Mouse (Mus musculus) kidney, embryonic 14.5 days (tissue): ENCODE measurements around the gene Erich6b. TPM values are rescaled to one million over a fixed set of nuclear protein-coding genes. Genes with fewer than 3 reads are reported as not detected.

Source experiments
- ATAC-seq: fragments of 200-750 bp; cut with Nextera tagmentation; 2 replicates; pipeline ENCODE4 v1.8.0; 2017; ENCODE audit warnings: moderate number of reproducible peaks, mild to moderate bottlenecking, moderate TSS enrichment, moderate library complexity; ENCODE audit not compliant: low FRiP score, low TSS enrichment
- H3K27ac ChIP-seq: fragments of 300-500 bp; sonication (generic); 2 replicates; pipeline ENCODE4 v1.5.1; 2014; ENCODE audit warnings: low read depth, mild to moderate bottlenecking, low read length, moderate library complexity, mixed read lengths
- H3K27me3 ChIP-seq: fragments of 300-500 bp; sonication (generic); 2 replicates; pipeline ENCODE4 v1.6.1; 2014; ENCODE audit warnings: mild to moderate bottlenecking, low read length; ENCODE audit not compliant: control insufficient read depth, insufficient read depth
- H3K36me3 ChIP-seq: fragments of 300-500 bp; sonication (generic); 2 replicates; pipeline ENCODE4 v1.6.1; 2014; ENCODE audit warnings: low read length, mixed read lengths; ENCODE audit not compliant: control insufficient read depth, insufficient read depth
- H3K4me1 ChIP-seq: fragments of 300-500 bp; sonication (generic); 2 replicates; pipeline ENCODE4 v1.6.1; 2014; ENCODE audit warnings: low read length, mixed read lengths; ENCODE audit not compliant: control insufficient read depth, insufficient read depth
- H3K4me2 ChIP-seq: fragments of 300-500 bp; sonication (generic); replicated peaks from 2 replicates; pipeline ENCODE4 v1.6.1; 2014; ENCODE audit warnings: low read depth, mild to moderate bottlenecking, low read length
- H3K4me3 ChIP-seq: fragments of 300-500 bp; sonication (generic); 2 replicates; pipeline ENCODE4 v1.5.1; 2014; ENCODE audit warnings: mild to moderate bottlenecking, low read length
- H3K9ac ChIP-seq: fragments of 300-500 bp; sonication (generic); 2 replicates; pipeline ENCODE4 v1.6.1; 2014; ENCODE audit warnings: low read depth, mild to moderate bottlenecking, low read length, moderate library complexity
- H3K9me3 ChIP-seq: fragments of 300-500 bp; sonication (generic); 2 replicates; pipeline ENCODE4 v1.6.1; 2016; ENCODE audit warnings: low read length; ENCODE audit not compliant: control insufficient read depth
- WGBS: fragments of 180-500 bp; shearing (Covaris S2); extraction: QIAGEN DNeasy Blood & Tissue Kit; methylation state at CpG from one replicate; pipeline ENCODE4 v1.1.7; 2014; 5-methylcytosine and 5-hydroxymethylcytosine counted together
- polyA plus RNA-seq: library from polyadenylated mRNA; unstranded; fragments of >200 nt; fragmentation: Nextera tagmentation; extraction: Ambion mirVana; gene quantifications from 2 replicates; pipeline ENCODE4 v1.2.1, GENCODE M21; 2014

The Erich6b gene
- polyA plus RNA-seq, 1 experiment from 2014 or later = not detected

GRCm38 (mm10) chr14:75640846-75641245 lies 1.2 kb upstream of the Erich6b start:
- H3K4me3 ChIP-seq = no peak overlapping the region
- no peak overlapping the region for H3K4me2 ChIP-seq
- H3K9me3 ChIP-seq = no peaks in the 10 kb centered on the region
- H3K36me3 ChIP-seq = no peaks in the 10 kb centered on the region
- no peaks in the 10 kb centered on the region for H3K27me3 ChIP-seq
- H3K4me1 ChIP-seq = no peaks in the 10 kb centered on the region; the same call in 1 of the 2 replicates
- WGBS = 89% methylated on average over 2 of the region's 2 CpGs
- no peak for ATAC-seq
- no peak overlapping the region for H3K27ac ChIP-seq
- no peak overlapping the region for H3K9ac ChIP-seq

GRCm38 (mm10) chr14:75641369-75641768 lies 690 bp upstream of the Erich6b start:
- H3K27ac ChIP-seq = no peak overlapping the region
- no peaks in the 10 kb centered on the region for H3K9me3 ChIP-seq
- no peaks in the 10 kb centered on the region for H3K36me3 ChIP-seq
- H3K4me2 ChIP-seq = no peak overlapping the region
- H3K4me1 ChIP-seq = no peaks in the 10 kb centered on the region; the same call in 1 of the 2 replicates
- no peak for ATAC-seq
- H3K9ac ChIP-seq = no peak overlapping the region
- no peak overlapping the region for H3K4me3 ChIP-seq
- WGBS = 79% methylated on average over 6 of the region's 6 CpGs
- H3K27me3 ChIP-seq = no peaks in the 10 kb centered on the region

- Histone ChIP-seq H3K36me3 (no peaks in the 10 kb centered on the region), H3K4me1 (no peaks in the 10 kb centered on the region), H3K9me3 (no peaks in the 10 kb centered on the region), H3K27me3 (no peaks in the 10 kb centered on the region), H3K27ac (no peak overlapping the region), H3K9ac (no peak overlapping the region), H3K4me2 (no peak overlapping the region), H3K4me3 (no peak overlapping the region)
- ATAC-seq = no peak
- WGBS = 83% methylated on average over 7 of the region's 7 CpGs
Observed at GRCm38 (mm10) chr14:75645461-75645860, 3.4 kb downstream of the Erich6b start.

GRCm38 (mm10) chr14:75646060-75646459 lies 4.0 kb downstream of the Erich6b start:
- H3K27me3 ChIP-seq = no peaks in the 10 kb centered on the region
- peak; percentile 72; the same call in 1 of the 2 replicates for ATAC-seq
- no peak overlapping the region for H3K27ac ChIP-seq
- H3K9me3 ChIP-seq = no peaks in the 10 kb centered on the region
- H3K9ac ChIP-seq = no peak overlapping the region
- H3K4me1 ChIP-seq = no peaks in the 10 kb centered on the region
- WGBS = 37% methylated on average over 9 of the region's 9 CpGs
- H3K4me3 ChIP-seq = no peak overlapping the region
- H3K36me3 ChIP-seq = no peaks in the 10 kb centered on the region
- no peak overlapping the region for H3K4me2 ChIP-seq

GRCm38 (mm10) chr14:75646968-75647829 lies 5.1 kb downstream of the Erich6b start:
- 69% methylated on average over 20 of the region's 20 CpGs for WGBS
- Histone ChIP-seq H3K9ac (no peak overlapping the region), H3K27me3 (no peaks in the 10 kb centered on the region), H3K9me3 (no peaks in the 10 kb centered on the region), H3K4me1 (no peaks in the 10 kb centered on the region), H3K27ac (no peak overlapping the region), H3K4me3 (no peak overlapping the region), H3K36me3 (no peaks in the 10 kb centered on the region), H3K4me2 (no peak overlapping the region)
- ATAC-seq = no peak

GRCm38 (mm10) chr14:75660936-75661335 lies 18.9 kb downstream of the Erich6b start:
- Histone ChIP-seq H3K27me3 (no peaks in the 10 kb centered on the region), H3K36me3 (no peaks in the 10 kb centered on the region), H3K27ac (no peak overlapping the region), H3K4me1 (no peaks in the 10 kb centered on the region), H3K4me3 (no peak overlapping the region), H3K9me3 (no peaks in the 10 kb centered on the region), H3K4me2 (no peak overlapping the region), H3K9ac (no peak overlapping the region)
- WGBS = 87% methylated on average over 6 of the region's 6 CpGs
- ATAC-seq = no peak

GRCm38 (mm10) chr14:75661548-75661947 lies 19.5 kb downstream of the Erich6b start:
- H3K27me3 ChIP-seq = no peaks in the 10 kb centered on the region
- no peak for ATAC-seq
- no peak overlapping the region for H3K27ac ChIP-seq
- no peak overlapping the region for H3K9ac ChIP-seq
- no peak overlapping the region for H3K4me3 ChIP-seq
- no peaks in the 10 kb centered on the region for H3K36me3 ChIP-seq
- no peaks in the 10 kb centered on the region for H3K9me3 ChIP-seq
- H3K4me1 ChIP-seq = no peaks in the 10 kb centered on the region
- no peak overlapping the region for H3K4me2 ChIP-seq
- 58% methylated on average over 8 of the region's 8 CpGs for WGBS

GRCm38 (mm10) chr14:75665430-75666180 lies 23.5 kb downstream of the Erich6b start:
- WGBS = 25% methylated on average over 2 of the region's 2 CpGs
- Histone ChIP-seq H3K9ac (no peak overlapping the region), H3K9me3 (no peaks in the 10 kb centered on the region; the same call in 1 of the 2 replicates), H3K4me1 (no peaks in the 10 kb centered on the region), H3K27me3 (no peaks in the 10 kb centered on the region), H3K4me3 (no peak overlapping the region), H3K36me3 (no peaks in the 10 kb centered on the region), H3K4me2 (no peak overlapping the region), H3K27ac (0 out of 2 replicates have a peak overlapping the region, but pooled peaks have one; percentile 10)
- peak; percentile 50 for ATAC-seq
